Mouse (Mus musculus) adrenal gland, adult 18-20 months (tissue): ENCODE data around the gene Mrpl38. TPM values are rescaled to one million over a fixed set of nuclear protein-coding genes. Genes with fewer than 3 reads are reported as not detected.
"Not testable (repeated sequence)": the region's sequence is repeated elsewhere in the genome, so short reads cannot be mapped to it uniquely, and the experiment has no call there.

ENCODE experiments used
- DNase-seq, 2 experiments: peaks; one replicate each; pipeline ENCODE4 v3.0.0; 2021 to 2022; ENCODE audit warnings: low spot score in 2 of 2
- total RNA-seq, 2 experiments: library from RNA; stranded (reverse); gene quantifications; 1 replicate in 1 of 2; 2 replicates in 1 of 2; pipeline ENCODE4 v1.2.3; 2021

The Mrpl38 gene
- total RNA-seq, 2 experiments from 2014 or later, result 106 to 115 TPM

DNA sequence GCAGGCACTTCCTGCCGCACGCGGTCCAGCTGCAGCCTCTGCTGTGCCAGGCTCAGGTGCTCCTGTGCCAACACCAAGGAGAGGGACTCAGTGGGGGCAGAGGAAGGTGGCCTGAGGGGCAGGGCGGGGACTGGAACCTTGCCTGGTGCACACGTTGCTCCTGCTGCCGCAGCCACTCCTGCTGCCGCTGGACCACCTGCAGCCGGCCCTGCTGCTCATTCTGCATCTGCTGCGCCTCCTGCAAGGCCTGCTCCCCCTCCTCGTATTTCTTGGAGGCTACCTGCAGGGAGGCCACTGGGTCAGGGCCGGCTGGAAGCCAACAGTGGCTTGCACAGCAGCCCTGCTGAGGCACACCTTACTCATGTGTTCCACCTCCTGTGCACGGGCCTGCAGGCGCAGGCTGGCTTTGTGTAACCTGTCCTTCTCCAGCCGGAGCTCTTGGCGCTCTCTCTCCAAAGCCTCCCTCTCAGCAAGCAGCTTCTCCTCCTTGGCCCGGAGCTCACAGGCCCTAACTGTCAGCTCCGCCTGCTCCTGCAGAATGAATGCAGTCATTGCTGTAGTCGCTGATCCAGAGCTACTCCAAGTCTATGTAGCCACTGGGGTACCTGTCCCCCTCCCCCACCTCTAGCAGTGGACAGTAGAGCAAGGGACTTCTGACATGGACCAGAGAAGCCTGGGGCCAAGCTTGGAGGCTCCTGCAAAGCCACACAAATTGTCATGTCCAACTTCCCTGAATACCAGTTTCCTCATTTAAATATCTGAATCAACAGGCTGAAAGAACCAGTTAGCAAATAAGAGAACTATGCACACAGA lies 7.0 kb upstream of the Mrpl38 start:
- DNase-seq, result no peak

- no peak for DNase-seq
These were observed 4.8 kb upstream of the Mrpl38 start for GRCm38 (mm10) chr11:116143468-116143867.

DNA sequence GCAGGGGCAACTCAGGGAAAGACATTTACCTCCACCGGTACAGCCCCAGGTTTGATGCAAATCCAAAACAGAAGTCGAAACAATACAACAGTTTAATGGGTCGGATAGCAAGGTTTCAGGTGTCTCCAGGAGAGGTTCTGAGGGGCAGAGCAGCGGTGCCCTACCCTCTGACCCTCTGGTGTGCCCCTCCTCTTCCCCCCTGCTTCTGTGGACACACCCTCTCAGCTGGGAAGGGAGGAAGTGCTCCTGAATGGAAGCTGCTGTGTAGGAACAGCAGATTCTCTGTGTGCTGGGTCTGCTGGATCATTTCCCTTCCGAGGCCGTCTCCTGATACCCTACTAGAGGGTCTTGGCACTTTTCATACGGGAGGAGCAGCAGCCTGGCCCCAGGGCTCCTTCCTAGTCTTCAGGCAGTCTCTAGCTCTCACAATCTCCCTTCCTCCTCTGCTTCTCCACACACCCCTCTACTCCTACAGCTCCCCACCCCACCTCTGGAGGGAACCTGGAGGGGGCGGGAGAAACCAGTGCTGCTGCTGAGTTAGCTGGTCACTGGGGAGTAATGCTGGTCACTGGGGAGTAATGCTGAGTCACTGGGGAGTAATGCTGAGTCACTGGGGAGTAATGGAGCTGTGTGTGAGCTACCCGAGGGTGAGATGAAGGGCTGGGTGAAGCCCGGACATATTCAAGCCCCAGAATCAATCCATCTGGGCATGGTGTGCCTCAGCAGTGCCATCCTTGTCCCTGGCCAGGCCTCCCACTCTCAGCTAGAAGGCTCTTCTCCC lies 3.7 kb upstream of the Mrpl38 start:
- DNase-seq, result peak in 1 of 2 experiments; percentile 53

- no peak for DNase-seq
These were observed 586 bp downstream of the Mrpl38 start for GRCm38 (mm10) chr11:116138096-116138467.

GRCm38 (mm10) chr11:116134171-116134570 lies 4.5 kb downstream of the Mrpl38 start:
- DNase-seq, result no peak

GRCm38 (mm10) chr11:116133497-116133896 lies 5.2 kb downstream of the Mrpl38 start:
- no peak for DNase-seq

DNA sequence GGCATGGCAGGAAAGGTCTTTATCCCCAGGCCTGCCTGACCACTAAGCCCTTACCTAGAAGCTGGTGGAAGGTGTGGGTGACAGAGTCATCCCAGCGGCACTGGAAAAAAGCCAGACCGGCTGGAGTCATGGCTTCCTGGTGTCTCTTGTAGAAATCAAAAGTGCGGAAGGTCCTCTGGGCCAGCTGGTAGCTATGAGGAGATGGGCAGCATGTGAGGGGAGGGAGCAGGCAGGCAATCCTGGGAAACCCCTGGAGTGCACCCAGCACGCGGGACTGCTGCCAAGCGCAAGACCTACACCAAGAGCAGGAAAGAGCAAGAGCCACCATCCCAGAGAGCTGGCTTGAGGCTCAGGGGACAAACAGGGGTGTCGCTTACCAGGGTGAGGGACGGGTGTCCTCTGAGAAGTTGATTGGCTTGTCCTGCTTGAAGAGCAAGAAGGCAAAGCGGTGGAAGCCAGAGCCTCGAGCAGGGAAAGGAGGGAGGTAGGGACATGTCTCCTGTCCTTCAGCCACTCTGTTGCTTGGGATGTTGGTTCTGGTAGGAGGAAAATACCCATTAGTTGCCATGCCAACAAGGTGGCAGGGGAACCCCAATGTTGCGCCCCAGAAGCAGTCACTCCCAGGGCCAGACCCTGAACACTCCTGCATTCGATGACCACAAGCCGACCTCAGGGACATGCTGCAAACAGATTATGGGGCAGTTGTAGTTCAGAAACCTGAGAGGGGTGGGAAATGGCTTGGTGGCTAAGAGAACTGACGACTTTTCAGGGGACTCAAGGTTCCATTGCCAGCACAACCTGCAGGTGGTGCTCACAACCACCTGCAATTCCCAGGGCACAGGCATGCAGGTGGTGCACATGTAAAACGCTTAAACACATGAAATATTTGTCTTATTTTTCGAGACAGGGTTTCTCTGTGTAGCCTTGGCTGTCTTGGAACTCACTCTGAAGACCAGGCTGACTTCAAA lies 6.0 kb downstream of the Mrpl38 start:
- no peak for DNase-seq

DNA sequence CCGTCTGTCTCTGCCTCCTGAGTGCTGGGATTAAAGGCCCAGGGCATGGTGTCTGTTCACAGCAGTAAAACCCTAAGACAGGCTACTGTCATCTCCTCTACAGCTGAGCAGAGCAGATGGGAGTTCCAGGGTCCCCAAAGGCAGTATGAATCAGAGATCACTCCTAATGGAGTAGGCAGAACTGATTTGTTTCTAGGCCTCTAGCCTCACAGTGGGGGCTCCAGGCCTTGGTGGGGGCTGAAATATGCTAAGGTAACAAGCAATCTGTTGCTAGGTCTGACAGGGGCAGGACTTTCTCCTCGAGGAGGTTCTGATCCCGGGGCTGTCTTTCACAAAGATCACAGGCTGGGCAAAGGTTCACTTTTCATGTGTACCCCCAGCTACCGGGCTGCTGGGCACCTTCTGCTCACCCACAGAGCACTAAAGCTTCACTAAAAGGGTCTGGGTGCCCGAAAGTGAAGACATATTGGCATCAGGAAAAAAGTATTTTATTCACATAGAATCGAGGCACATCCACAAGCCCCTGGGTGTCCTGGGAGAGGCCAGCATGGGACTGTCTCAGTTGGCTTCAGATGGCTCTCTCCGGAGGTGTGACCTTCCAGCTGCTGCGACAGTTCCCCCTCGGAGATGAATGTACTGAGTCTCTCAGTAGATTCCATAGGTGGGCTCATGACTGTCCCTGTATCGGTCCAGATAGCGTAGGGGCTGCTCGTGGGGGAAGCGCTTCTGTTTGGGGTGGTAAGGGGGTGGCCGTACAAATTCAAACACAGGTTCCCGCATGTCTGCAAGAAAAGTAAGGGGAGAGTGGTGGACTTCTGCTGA lies 7.1 kb downstream of the Mrpl38 start:
- no peak for DNase-seq

DNA sequence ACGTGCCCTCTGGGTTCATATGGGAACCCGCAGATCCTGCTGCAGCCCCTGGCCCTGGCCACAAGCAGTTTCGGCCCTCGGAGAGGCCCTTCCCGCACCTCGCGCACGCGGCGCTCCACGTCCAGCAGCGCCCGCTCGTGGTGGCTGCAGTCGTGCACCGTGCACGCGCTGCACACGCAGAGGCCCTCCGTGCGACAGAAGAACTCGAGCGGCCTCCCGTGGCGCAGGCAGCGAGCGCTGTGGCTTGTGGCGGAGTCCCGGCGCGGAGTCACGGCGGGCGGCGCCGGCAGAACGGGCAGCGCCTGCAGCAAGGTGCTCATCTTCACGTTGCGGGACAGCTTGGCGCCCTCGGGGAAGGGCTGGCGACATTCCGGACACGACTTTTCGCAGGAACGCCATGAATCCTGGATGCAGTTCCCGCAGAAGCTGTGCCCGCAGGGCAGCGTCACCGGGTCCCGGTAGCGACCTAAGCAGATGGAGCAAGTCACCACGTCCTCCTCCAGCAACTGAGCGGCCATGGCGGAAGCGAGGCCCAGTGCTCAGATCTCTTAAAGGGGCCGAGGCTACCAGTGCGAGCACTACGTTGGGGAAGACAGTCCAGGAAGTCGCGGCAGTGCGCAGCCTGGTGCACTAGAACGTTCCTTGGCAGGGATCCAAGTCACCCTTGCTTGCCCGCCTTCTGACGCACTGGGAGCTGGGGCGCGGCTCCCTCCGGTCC lies 8.0 kb downstream of the Mrpl38 start, which contains the start of gene Trim65:
Gene Trim65 (minus strand): TSS at position 641 of the 718 bp plus-strand sequence.
- DNase-seq, result peak; percentile 83 to 87

DNA sequence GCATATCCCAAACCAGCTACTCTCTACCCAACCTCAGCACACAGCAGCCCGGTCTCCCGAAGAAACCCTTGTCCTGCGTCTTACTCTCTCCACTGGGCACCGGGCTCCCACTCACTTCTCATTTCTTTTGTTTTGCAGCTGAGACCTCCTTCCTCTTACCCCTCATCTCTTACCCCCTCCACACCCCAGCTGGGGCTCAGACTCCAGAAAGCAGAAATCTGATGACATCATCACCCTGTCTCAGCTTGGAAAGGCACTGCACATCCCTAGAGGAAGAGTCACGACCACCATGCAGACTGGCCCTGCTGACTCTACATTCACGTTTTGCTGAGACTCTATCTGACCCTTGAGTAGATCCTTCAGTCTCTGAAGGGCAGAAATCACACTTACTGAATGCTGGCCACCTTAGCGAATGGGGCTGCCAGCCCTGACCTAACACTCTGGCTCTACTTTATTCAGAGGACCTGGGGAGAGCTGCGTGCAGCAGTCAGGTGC lies 8.6 kb downstream of the Mrpl38 start:
- no peak for DNase-seq

- no peak for DNase-seq
These were observed 9.4 kb downstream of the Mrpl38 start for GRCm38 (mm10) chr11:116129091-116129790.

DNA sequence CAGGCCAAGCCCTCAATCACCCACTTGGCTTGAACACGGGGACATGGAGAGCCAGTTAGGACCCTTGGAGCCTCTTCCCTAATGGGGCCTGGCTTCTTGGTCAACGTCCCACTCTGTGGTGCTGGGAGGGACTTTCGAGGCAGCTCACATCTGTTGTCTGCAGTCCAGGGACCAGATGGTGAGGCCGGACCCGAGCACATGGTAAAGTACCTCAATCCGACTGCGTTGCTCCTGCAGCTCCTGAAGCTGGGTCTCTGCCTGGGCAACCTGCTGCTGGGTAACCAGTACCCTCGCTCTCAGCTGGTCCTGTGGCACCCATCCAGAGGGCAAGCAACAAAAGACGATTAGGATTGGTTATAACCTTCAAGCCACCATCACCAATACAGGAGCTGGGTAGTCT lies 10.7 kb downstream of the Mrpl38 start:
- no peak for DNase-seq

DNA sequence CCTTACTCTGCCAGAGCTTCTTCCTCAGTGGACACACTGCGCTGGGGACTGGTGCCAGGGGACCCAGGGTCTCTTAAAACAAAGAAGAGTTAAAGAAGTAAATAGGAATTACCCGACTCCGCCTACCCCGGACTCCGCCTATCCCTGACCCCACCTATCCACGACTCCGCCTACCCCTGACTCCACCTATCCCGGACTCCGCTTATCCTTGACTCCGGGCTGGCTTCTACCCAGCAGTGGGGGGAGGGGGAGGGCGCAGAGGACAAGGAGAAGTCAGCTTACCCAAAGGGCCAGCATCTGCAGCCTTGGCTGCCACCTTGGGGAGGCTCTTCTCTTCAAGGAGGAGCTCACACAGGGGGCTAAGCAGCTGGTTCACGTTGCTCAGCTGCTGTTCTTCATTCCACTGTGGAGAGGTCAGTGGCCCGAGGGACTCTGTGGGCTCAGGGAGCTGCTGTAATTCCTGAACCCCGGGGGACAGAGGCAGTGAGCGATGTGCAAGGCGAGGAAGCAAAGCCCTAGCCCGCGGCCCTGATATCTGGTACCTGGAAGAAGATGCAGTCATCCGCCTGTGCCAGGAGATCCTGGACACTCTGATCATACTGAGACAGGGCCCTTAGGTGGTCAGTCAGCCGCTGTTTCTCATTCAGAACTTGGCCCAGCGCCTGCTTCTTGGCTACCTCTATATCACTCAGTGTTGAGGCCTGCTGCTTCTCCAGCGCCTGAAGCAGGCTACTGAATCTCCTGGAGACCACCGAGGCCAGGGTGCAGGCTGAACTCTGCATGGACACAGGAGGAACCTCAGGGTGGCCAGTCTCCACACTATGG lies 11.3 kb downstream of the Mrpl38 start, which contains the start of gene Trim47:
Gene Trim47 (minus strand): TSS at position 55 of the 825 bp plus-strand sequence.
- peak in 1 of 2 experiments; percentile 62 for DNase-seq

DNA sequence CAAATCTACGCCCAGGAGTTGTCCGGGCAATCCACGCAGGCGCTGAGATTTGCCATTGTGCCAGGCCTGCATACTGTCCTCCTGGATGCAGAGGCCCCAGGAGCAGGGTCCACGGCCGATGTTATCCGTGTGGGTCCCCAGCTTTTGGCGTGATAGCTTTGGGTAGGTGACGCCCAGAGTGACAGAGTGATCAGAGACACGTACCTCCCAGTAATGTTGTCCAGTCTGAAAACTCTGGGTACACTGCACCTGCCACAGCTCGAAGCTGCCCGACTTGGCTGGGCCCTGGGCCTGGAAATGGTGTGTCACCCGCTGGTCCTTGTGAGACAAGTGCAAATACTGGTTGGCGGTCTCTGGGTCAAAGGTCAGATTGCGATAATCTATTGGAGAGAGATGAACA lies 12.4 kb downstream of the Mrpl38 start:
- no peak for DNase-seq

DNA sequence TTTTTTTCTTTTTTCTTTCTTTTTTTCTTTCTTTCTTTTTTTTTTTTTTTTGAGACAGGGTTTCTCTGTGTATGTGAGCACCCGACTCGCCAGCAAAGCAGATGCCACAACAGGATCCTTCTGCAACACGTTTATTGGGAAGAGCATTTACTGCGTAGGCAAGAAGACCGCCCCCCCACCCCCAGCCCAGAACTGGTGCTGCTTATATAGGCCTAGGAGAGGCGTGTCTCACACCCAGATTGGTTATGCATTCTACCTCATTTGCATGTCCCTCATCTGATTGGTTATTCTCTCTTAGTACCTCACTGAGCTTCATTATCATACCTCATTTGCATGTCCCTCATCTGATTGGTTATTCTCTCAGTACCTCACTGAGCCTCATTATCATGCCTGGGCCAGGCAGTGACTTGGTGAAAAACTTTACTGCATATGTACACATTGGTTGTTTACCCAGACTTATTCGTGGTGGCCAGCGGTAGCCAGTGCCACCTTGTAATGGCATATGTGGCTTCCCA lies 16.9 kb downstream of the Mrpl38 start:
- DNase-seq, result not testable (repeated sequence)

- DNase-seq, result no peak
These were observed 20.8 kb downstream of the Mrpl38 start for GRCm38 (mm10) chr11:116117819-116118218.

GRCm38 (mm10) chr11:116117241-116117640 lies 21.4 kb downstream of the Mrpl38 start:
- no peak for DNase-seq
